Mouse (Mus musculus): Measurements from ENCODE around the gene Pla1a. TPM values are rescaled to one million over a fixed set of nuclear protein-coding genes. Genes with fewer than 3 reads are reported as not detected.

The Pla1a gene
- polyA plus RNA-seq, 1 experiment: 1.5 TPM

DNA sequence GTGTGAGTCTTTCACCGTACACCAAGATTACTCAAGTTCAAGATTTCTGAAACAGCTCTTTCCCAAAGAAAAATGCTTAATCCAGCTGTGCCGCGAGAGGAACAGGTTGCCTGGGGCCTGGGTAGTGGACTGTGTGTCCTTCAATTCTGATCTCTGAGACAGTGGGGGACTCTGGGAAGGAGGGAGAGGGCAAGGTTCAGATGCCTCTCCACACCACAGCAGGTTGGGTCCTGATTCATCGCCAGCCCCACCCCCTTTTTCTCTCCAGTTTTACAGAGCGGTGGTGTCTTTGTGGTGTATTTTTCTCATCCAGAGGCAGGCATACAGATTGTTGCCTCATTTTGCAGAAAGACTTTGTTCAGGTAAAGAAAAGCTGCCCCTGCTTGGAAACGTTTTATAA lies 34.7 kb downstream of the Pla1a start:
- Histone ChIP-seq H3K4me3 (replicated peaks; ENCODE audit: control insufficient read depth, low read depth, low read length) (no peak overlapping the region), H3K4me1 (ENCODE audit: control insufficient read depth, insufficient read depth, low read length) (peaks cover 4% of the 10 kb centered on the region; the same call in 1 of the 2 replicates), H3K27ac (ENCODE audit: control insufficient read depth, insufficient read depth, low read depth, low read length, poor library complexity) (no peak overlapping the region)
- WGBS: 73% methylated on average over 6 of the region's 6 CpGs
- TF ChIP-seq CTCF (IDR thresholded peaks at IDR 0.05; ENCODE audit: control insufficient read depth, insufficient read depth, low read length) (no peak), POLR2A (IDR thresholded peaks at IDR 0.05; ENCODE audit: borderline replicate concordance, control insufficient read depth, low read depth, low read length) (no peak)

DNA sequence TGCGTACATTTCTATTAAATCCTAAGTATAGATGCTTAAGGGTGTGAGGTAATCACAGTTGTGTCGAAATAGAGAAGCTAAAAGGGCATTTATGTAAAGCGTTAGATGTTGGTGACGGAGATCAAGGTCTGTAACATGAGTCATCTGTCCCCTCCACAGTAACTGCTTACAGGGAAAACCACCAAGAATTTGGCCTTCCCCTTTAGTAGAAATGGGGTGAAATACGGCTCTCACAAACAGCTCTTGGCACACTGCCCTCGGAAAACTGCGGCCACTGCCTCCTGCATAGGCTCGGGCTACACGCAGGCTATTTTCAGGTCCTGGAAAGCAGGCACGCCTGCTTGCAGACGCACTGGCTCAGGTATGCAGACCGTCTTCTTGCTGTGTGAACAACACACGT lies 36.8 kb downstream of the Pla1a start:
- H3K4me1 ChIP-seq (ENCODE audit: control insufficient read depth, insufficient read depth, low read length): peaks cover 4% of the 10 kb centered on the region; the same call in 1 of the 2 replicates
- TF ChIP-seq POLR2A (IDR thresholded peaks at IDR 0.05; ENCODE audit: borderline replicate concordance, control insufficient read depth, low read depth, low read length): no peak
- TF ChIP-seq CTCF (IDR thresholded peaks at IDR 0.05; ENCODE audit: control insufficient read depth, insufficient read depth, low read length): no peak
- H3K4me3 ChIP-seq (replicated peaks; ENCODE audit: control insufficient read depth, low read depth, low read length): no peak overlapping the region
- peak overlapping the region; percentile 18; the same call in 1 of the 2 replicates for H3K27ac ChIP-seq (ENCODE audit: control insufficient read depth, insufficient read depth, low read depth, low read length, poor library complexity)
- 9% methylated on average over 13 of the region's 13 CpGs for WGBS

DNA sequence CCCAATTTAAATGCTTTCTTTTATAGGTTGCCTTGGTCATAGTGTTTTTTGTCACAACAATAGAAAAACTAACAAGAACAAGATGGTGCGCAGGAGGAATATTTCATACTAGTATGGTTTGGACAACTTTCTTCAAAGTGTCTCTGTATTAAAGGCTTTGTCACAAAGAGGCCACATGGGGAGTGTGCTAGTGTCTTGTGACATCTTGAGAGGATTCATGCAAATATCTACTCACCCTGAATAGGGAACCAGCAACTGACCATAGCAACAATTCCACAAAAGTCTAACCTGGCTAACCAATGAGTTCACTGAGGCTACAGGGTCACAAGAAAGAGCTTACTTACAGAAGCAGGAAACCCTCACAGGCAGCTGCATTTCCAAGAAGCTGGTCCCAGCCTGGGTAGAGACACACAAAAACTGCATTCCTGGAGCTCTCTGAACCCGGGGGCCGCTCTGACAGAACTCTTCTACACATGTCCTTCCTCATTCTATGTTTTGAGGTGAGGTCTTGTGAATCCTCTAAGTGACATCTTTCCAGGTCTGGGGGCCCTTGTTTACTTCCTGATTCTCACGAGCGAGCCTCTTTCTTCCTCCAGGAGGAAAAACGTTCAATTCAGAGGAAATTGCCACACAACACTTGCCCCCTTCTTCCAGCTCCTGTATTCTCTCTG lies 37.8 kb downstream of the Pla1a start:
- peak overlapping the region; percentile 5; the same call in 1 of the 2 replicates for H3K27ac ChIP-seq (ENCODE audit: control insufficient read depth, insufficient read depth, low read depth, low read length, poor library complexity)
- WGBS: 32% methylated on average over 6 of the region's 6 CpGs
- H3K4me1 ChIP-seq (ENCODE audit: control insufficient read depth, insufficient read depth, low read length): peaks cover 4% of the 10 kb centered on the region; the same call in 1 of the 2 replicates
- TF ChIP-seq CTCF (IDR thresholded peaks at IDR 0.05; ENCODE audit: control insufficient read depth, insufficient read depth, low read length): no peak
- TF ChIP-seq POLR2A (IDR thresholded peaks at IDR 0.05; ENCODE audit: borderline replicate concordance, control insufficient read depth, low read depth, low read length): no peak
- no peak overlapping the region for H3K4me3 ChIP-seq (replicated peaks; ENCODE audit: control insufficient read depth, low read depth, low read length)

DNA sequence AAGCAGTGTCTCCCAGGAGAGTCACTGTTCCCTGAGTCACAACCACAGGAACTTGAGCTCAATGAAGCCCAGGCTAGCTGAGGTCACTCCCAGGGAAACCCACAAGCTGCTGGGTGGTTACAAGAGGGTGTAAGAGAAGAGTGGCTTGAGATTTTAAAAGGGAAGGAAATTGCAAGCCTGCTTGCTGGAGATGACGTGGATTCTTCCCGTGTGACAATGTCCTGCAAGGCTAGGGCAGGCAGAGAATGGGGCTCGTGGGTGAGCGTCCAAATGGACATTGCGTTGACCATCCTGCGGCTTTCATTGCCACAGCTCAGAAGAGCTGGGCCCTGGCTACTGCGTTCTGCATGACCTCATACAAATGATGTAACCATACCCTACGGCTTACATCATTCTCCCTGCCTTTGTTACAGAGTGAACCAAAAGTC lies 38.7 kb downstream of the Pla1a start:
- H3K4me3 ChIP-seq (replicated peaks; ENCODE audit: control insufficient read depth, low read depth, low read length): no peak overlapping the region
- WGBS: 37% methylated on average over 8 of the region's 8 CpGs
- H3K4me1 ChIP-seq (ENCODE audit: control insufficient read depth, insufficient read depth, low read length): peaks cover 3% of the 10 kb centered on the region; the same call in 1 of the 2 replicates
- H3K27ac ChIP-seq (ENCODE audit: control insufficient read depth, insufficient read depth, low read depth, low read length, poor library complexity): peak overlapping the region; percentile 9; the same call in 1 of the 2 replicates
- TF ChIP-seq CTCF (IDR thresholded peaks at IDR 0.05; ENCODE audit: control insufficient read depth, insufficient read depth, low read length) (no peak), POLR2A (IDR thresholded peaks at IDR 0.05; ENCODE audit: borderline replicate concordance, control insufficient read depth, low read depth, low read length) (no peak)

DNA sequence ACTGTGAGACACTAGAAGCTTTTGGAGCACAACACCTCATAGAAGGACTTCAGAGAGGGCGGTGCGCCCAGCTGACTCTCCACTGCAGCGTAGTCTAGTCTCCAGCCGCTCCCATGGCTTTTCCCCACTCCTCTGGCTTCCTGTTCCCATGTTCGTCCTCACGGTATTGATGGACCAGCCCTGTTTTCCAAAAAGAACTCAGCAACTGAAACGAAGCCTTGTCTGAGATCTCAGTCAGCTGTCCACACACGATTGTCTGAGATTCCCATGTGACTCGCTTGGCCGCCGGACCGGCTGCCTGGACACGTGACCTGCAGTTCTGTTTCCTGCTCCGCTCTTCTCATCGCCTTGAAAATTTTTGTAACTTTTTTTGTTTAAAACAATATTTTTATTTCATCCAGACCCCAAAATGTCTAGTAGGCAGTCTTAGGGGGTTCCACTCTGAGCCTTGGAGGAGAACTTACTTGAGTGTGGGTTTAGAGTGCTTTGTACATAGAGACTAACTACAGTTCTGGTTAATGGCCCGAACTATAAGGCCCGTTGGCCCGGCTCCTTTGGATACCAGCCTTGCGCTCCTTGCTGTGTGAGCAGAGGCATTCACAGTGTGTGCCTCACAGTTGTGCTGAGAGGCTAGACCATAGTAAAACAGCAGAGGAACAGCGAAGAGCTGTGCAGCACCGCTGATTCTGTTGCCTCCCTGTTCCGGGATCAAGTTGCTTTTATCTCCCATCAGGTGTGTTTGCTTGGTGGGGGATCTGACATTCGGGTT lies 40.6 kb downstream of the Pla1a start:
- Histone ChIP-seq H3K4me1 (ENCODE audit: control insufficient read depth, insufficient read depth, low read length) (peaks cover 1% of the 10 kb centered on the region; the same call in 1 of the 2 replicates), H3K27ac (ENCODE audit: control insufficient read depth, insufficient read depth, low read depth, low read length, poor library complexity) (no peak overlapping the region), H3K4me3 (replicated peaks; ENCODE audit: control insufficient read depth, low read depth, low read length) (no peak overlapping the region)
- TF ChIP-seq CTCF (IDR thresholded peaks at IDR 0.05; ENCODE audit: control insufficient read depth, insufficient read depth, low read length) (no peak), POLR2A (IDR thresholded peaks at IDR 0.05; ENCODE audit: borderline replicate concordance, control insufficient read depth, low read depth, low read length) (no peak)
- 86% methylated on average over 23 of the region's 23 CpGs for WGBS

DNA sequence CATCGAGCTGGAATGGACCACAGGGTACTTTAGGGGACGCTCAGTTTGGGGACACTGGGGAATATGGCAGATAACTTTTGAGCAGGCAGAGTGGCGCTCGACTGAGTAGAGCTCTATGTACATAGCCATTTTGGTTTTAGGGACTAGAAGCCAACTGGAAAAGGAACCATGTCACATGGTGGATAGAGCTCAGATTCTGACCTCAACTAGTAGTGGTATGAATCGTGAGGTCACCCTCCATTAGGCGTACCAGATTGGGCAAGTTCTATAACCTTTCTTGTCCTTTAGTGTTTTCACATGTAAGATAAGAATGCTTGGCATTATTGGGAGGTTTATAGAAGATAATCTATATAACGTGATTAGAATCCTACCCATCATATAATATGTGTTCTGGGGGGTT lies 42.6 kb downstream of the Pla1a start:
- H3K4me3 ChIP-seq (replicated peaks; ENCODE audit: control insufficient read depth, low read depth, low read length): no peak overlapping the region
- H3K4me1 ChIP-seq (ENCODE audit: control insufficient read depth, insufficient read depth, low read length): no peaks in the 10 kb centered on the region; the same call in 1 of the 2 replicates
- TF ChIP-seq CTCF (IDR thresholded peaks at IDR 0.05; ENCODE audit: control insufficient read depth, insufficient read depth, low read length) (no peak), POLR2A (IDR thresholded peaks at IDR 0.05; ENCODE audit: borderline replicate concordance, control insufficient read depth, low read depth, low read length) (no peak)
- no peak overlapping the region for H3K27ac ChIP-seq (ENCODE audit: control insufficient read depth, insufficient read depth, low read depth, low read length, poor library complexity)
- WGBS: 82% methylated on average over 7 of the region's 7 CpGs

DNA sequence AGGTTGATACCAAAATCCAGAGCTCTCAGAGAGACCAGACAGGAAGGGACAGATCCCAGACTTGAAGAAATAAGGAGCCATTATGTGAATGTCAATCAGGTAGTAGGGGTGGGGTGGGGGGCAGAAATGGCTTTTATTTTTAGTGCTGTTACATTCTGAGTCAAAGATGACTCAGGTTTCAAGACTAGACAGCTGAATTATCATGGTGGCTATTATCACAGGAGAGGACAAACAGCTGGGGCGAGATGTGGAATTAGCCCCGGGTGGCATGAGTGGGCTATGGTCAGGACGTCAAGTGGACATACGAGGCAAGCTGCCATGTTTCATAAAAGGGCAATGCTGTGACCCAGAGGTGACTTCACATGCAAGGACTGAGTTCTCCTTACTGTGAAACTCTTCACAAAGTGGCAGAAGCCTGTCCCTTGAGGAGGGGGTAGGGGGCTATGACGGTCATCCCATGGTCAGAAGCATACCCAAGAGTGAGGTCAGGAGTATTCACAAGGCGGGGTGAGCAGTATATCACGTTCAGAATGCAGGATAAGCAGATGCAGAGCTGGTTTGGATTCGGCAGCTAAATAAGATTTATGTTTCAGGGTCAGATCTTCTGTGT lies 43.6 kb downstream of the Pla1a start:
- Histone ChIP-seq H3K4me3 (replicated peaks; ENCODE audit: control insufficient read depth, low read depth, low read length) (no peak overlapping the region), H3K27ac (ENCODE audit: control insufficient read depth, insufficient read depth, low read depth, low read length, poor library complexity) (no peak overlapping the region), H3K4me1 (ENCODE audit: control insufficient read depth, insufficient read depth, low read length) (no peaks in the 10 kb centered on the region; the same call in 1 of the 2 replicates)
- no peak for TF ChIP-seq CTCF (IDR thresholded peaks at IDR 0.05; ENCODE audit: control insufficient read depth, insufficient read depth, low read length)
- WGBS: 81% methylated on average over 8 of the region's 8 CpGs

DNA sequence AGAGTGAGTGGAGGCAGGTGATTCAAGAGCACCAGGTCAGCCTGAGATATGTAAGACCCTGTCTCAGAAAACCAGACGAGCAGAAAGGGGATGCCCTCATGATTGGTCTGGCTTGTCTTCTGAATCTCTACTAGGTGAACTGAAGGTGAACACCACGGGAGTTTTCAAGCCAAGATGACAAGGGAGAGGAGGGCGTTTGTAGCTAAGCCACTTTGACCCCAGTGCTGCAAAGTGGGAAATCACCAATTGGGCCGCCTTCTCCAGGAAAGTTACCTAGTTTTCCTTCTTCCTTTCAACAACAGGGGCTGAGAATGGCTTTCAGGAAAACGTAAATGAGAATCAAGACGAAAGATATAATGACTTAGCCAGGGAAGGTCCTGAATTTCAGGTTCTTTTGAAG lies 44.2 kb downstream of the Pla1a start:
- TF ChIP-seq POLR2A (IDR thresholded peaks at IDR 0.05; ENCODE audit: borderline replicate concordance, control insufficient read depth, low read depth, low read length) (no peak), CTCF (IDR thresholded peaks at IDR 0.05; ENCODE audit: control insufficient read depth, insufficient read depth, low read length) (no peak)
- Histone ChIP-seq H3K27ac (ENCODE audit: control insufficient read depth, insufficient read depth, low read depth, low read length, poor library complexity) (no peak overlapping the region), H3K4me3 (replicated peaks; ENCODE audit: control insufficient read depth, low read depth, low read length) (no peak overlapping the region), H3K4me1 (ENCODE audit: control insufficient read depth, insufficient read depth, low read length) (no peaks in the 10 kb centered on the region; the same call in 1 of the 2 replicates)
- 76% methylated on average over 6 of the region's 6 CpGs for WGBS
